Mouse (Mus musculus) kidney, adult 9 months (tissue): ENCODE measurements at regions not wholly inside any gene's neighbourhood (a gene's known extent, or its start where the extent isn't known, plus 50 kb on each side); places are given as distances from the start of the nearest gene placed in this dataset.
A peak's percentile ranks its signal among the peaks of the same experiment; 100 is the strongest.

Experiments used
- DNase-seq: peaks from one replicate; pipeline ENCODE4 v3.0.0; 2022

DNA sequence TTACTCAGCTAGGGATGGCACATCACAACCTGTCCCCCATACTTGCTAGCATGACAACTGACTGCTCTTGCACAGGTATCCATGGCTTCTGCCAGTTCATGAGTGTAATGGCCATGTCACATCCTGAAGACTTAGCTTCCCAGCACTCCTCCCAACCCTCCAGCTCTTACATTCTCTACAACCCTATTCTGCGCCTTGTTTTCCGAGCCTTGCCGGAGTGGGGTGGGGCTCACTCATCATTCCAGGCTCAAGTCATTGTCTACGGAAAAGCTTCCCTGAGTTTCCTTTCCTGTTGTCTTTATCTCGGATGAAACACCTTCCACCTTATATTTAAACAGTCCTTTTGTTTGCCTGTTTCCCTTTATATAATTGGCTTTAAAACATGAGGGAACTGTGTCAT, 69.6 kb downstream of the Prdm13 start:
- DNase-seq: no peak

DNA sequence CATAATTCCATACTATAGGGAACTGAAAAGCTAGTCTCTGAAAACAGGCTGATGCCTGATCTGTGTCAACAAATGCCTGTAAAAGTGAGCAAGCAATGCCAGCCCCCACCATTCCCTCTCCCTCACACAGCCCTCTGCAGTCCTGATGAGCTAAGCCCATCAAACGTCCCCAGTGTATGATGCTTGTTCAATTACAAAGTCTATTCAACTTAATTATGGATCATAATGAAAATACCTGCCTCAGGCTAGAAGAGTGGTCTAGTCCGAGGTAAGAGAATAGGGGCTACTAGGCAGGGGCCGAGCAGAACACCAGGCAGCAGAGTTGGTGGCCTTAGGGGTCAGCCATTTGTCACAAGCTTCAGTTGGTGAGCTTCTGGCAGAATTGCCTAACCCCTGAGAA, 71.3 kb downstream of the Prdm13 start:
- no peak for DNase-seq

- DNase-seq: no peak
Measured at GRCm38 (mm10) chr4:21611531-21612282, 74.1 kb downstream of the Prdm13 start.

- DNase-seq: no peak
Measured at GRCm38 (mm10) chr4:21598024-21598423, 87.7 kb downstream of the Prdm13 start.

DNA sequence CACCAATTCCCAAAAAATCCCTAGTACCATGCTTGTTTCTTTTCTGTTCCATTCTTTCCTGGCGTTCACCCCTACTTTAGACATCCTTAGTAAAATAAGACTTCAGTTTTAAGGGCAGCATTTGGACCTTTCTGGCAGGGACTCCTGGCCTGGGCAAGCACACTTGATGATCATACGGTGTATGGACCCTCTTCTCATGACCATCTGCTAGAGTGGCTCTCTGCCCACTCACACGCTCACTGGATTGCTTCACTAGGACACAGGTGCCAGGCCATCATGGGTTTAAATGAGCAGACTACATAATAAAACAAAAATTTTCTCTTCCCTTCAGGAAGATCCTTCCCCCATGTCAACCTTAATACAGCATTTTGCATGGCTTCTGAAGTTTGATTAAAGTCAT, 138.0 kb downstream of the Prdm13 start:
- DNase-seq: no peak

GRCm38 (mm10) chr4:21539583-21539982, 146.2 kb downstream of the Prdm13 start:
- no peak for DNase-seq

GRCm38 (mm10) chr4:21535973-21536372, 149.8 kb downstream of the Prdm13 start:
- peak; percentile 4 for DNase-seq

- DNase-seq: no peak
Measured at GRCm38 (mm10) chr4:21532186-21532585, 153.6 kb downstream of the Prdm13 start.
